Mouse (Mus musculus) thymus, adult 2 months (tissue): ENCODE measurements at regions not wholly inside any gene's neighbourhood (a gene's known extent, or its start where the extent isn't known, plus 50 kb on each side); places are given as distances from the start of the nearest gene placed in this dataset.

ENCODE experiments used
- DNase-seq: peaks from one replicate; pipeline ENCODE4 v3.0.0; 2021
- H3K27ac ChIP-seq: fragments of 200-500 bp; 2 replicates; pipeline ENCODE4 v1.5.1; 2012; ENCODE audit warnings: low read length, control low read depth; ENCODE audit not compliant: control insufficient read depth, insufficient read depth
- H3K27me3 ChIP-seq: fragments of 200-500 bp; 2 replicates; pipeline ENCODE4 v1.6.1; 2012; ENCODE audit warnings: mild to moderate bottlenecking, low read length, moderate library complexity, mixed read lengths; ENCODE audit not compliant: control insufficient read depth, insufficient read depth
- H3K36me3 ChIP-seq: fragments of 200-500 bp; 2 replicates; pipeline ENCODE4 v1.6.1; 2012; ENCODE audit warnings: mild to moderate bottlenecking, low read length, moderate library complexity; ENCODE audit not compliant: control insufficient read depth, insufficient read depth
- H3K4me1 ChIP-seq: fragments of 200-500 bp; replicated peaks from 2 replicates; pipeline ENCODE4 v1.6.1; 2012; ENCODE audit warnings: low read length; ENCODE audit not compliant: control insufficient read depth, insufficient read depth
- H3K4me3 ChIP-seq: fragments of 200-500 bp; 2 replicates; pipeline ENCODE4 v1.5.1; 2012; ENCODE audit warnings: mild to moderate bottlenecking, low read length, control low read depth, moderate library complexity; ENCODE audit not compliant: control insufficient read depth, insufficient read depth
- CTCF ChIP-seq: fragments of 200-500 bp; IDR thresholded peaks from 2 replicates; pipeline ENCODE4 v1.5.1; 2012; ENCODE audit warnings: mild to moderate bottlenecking, control low read depth, low read length, moderate library complexity, borderline replicate concordance; ENCODE audit not compliant: control insufficient read depth, poor library complexity, insufficient read depth; ENCODE audit errors: extremely low read depth
- POLR2A ChIP-seq: fragments of 200-500 bp; IDR thresholded peaks from 2 replicates; pipeline ENCODE4 v1.6.1; 2012; ENCODE audit warnings: mild to moderate bottlenecking, low read length, control low read depth, moderate library complexity; ENCODE audit not compliant: control insufficient read depth, poor library complexity, insufficient read depth; ENCODE audit errors: extremely low read depth
- WGBS: fragments of 180-500 bp; shearing (Covaris S2); methylation state at CpG from one replicate; pipeline ENCODE4 v1.1.7; 2018; 5-methylcytosine and 5-hydroxymethylcytosine counted together

DNA sequence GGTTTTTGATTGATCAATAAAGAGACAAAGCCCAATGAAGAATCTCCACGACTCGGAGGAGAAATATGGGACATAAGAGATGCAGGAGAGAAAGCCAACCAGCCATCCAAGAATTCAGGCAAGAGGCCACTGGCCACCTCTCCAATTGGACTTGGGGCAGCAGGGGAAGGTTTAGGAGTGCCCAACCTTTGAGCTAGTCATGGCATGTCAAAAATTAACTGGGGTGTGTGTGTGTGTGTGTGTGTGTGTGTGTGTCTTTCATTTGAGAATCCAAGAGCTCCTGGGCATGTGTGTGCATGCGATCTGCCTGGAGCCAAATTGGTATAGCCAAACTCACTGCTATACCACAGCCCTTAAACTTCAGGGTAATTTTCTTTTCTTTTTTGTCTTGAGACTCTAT, 51.6 kb upstream of the Cecr2 start:
- DNase-seq, result no peak

DNA sequence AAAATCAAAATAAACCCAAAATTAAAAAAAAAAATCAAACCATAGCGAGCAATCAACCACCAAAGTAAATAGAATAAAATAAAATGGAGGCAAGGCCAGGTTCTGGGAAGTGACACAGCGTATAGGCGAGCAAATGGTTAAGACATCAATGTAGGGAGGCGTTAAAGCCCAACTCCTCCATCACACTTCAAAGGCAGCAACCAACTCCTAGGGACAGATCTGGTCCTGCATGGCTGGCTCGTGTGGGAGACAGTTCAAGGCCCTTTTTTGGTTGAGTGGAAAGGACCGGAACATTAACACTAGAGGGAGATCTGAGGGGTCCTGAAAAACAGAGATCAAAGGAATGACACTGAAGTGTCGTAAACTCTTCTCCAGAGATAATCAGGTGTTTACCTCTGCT, 53.8 kb upstream of the Cecr2 start:
- no peak overlapping the region for H3K27ac ChIP-seq
- no peak for DNase-seq
- H3K4me3 ChIP-seq, result no peak overlapping the region
- TF ChIP-seq CTCF (no peak), POLR2A (no peak)
- no peaks in the 10 kb centered on the region for H3K36me3 ChIP-seq
- WGBS, result 86% methylated on average over 7 of the region's 7 CpGs
- no peaks in the 10 kb centered on the region; the same call in 1 of the 2 replicates for H3K27me3 ChIP-seq
- no peaks in the 10 kb centered on the region for H3K4me1 ChIP-seq

More for the DNA sequence above, 51.6 kb upstream of the Cecr2 start:
- Histone ChIP-seq H3K4me3 (no peak overlapping the region), H3K27ac (no peak overlapping the region), H3K4me1 (no peaks in the 10 kb centered on the region), H3K27me3 (no peaks in the 10 kb centered on the region; the same call in 1 of the 2 replicates), H3K36me3 (no peaks in the 10 kb centered on the region)
- WGBS, result 91% methylated on average over 3 of the region's 3 CpGs
- TF ChIP-seq POLR2A (no peak), CTCF (no peak)

DNA sequence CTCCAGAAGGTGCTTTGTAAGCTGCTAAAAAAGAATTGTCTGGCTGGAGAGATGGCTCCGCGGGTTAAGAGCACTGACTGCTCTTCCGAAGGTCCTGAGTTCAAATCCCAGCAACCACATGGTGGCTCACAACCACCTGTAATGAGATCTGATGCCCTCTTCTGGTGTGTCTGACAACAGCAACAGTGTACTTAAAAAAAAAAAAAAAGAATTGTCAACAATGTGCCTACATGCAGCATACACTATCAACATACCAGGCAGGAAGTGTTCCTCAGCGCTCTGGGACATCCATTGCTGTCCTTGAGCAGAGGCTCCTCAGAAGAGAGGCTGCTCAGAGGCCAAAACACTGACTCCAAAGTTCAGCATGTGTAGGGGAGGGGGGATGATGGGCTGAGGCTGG, 56.3 kb upstream of the Cecr2 start:
- TF ChIP-seq POLR2A, result no peak
- no peak for TF ChIP-seq CTCF
- no peak overlapping the region for H3K4me3 ChIP-seq
- no peaks in the 10 kb centered on the region; the same call in 1 of the 2 replicates for H3K27me3 ChIP-seq
- no peak for DNase-seq
- H3K4me1 ChIP-seq, result no peaks in the 10 kb centered on the region
- 86% methylated on average over 4 of the region's 4 CpGs for whole genome bisulfite sequencing
- H3K27ac ChIP-seq, result no peak overlapping the region
- no peaks in the 10 kb centered on the region for H3K36me3 ChIP-seq

DNA sequence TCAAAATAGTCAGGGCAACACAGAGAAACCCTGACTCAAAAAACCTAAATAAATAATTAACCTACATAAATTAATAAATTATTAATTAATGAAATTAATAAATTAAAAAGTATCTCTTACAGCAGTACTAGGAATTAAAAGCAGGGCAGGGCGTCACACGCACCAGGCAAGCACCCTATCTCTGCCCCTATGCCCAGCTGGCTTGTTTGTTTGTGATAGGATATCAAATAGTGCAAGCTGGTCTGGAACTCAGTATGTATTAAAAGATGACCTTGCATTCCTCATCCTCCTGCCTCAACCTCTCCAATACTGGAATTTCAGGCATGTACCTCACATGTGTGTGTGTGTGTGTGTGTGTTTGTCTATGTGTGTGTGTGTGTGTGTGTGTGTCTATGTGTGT, 60.7 kb upstream of the Cecr2 start:
- TF ChIP-seq CTCF (no peak), POLR2A (no peak)
- Histone ChIP-seq H3K4me3 (no peak overlapping the region), H3K27me3 (no peaks in the 10 kb centered on the region; the same call in 1 of the 2 replicates), H3K4me1 (no peaks in the 10 kb centered on the region), H3K36me3 (no peaks in the 10 kb centered on the region), H3K27ac (no peak overlapping the region)
- 95% methylated on average over 2 of the region's 2 CpGs for WGBS
- DNase-seq, result no peak

DNA sequence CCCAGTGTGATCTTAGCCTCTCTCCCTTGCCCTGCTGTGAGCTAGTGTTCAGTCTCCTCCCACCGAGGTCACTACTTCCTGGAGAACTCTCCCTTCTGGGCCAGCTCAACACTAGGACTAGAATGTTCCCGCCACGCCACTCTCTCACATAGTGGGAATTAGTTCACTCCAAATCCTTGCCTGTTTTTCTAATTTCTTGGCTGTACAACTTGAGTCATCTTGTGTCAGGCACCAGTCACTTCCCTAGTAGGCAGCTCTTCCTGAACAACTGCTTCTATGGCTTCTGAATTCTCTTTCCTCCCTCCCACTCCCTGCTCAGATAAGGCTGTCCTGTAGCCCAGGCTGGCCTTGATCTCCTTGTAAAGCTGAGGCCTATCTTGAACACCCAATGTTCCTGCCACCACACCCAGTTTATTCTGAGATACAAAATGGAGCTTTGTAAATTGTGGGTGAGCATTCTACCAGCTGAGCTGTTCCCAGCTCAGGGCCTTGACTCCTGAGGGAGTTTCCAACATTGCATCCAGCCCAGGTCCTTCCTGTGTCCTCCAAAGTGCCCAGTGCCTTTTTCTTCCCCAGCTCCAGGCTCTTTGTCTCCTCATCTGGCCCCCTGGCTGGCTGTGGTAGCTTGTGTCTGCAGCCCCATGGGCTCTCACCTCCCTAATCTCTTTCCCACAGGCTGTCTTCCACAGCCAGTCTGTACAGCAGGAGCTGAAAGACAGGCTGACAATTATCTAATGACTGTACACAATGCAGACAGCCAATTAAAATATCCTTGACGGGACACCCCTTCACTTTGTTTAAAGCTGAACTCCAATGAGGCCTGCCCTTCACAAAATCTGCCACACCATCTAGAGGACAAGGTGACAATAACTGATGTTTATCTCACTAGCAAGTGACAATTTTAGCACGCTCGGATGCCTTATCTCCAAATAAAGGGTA, 61.9 kb upstream of the Cecr2 start:
- TF ChIP-seq CTCF (no peak), POLR2A (no peak)
- no peak for DNase-seq
- H3K27ac ChIP-seq, result no peak overlapping the region
- H3K36me3 ChIP-seq, result no peaks in the 10 kb centered on the region
- no peaks in the 10 kb centered on the region for H3K27me3 ChIP-seq
- no peak overlapping the region for H3K4me3 ChIP-seq
- no peaks in the 10 kb centered on the region for H3K4me1 ChIP-seq
- 72% methylated on average over 6 of the region's 6 CpGs for whole genome bisulfite sequencing

DNA sequence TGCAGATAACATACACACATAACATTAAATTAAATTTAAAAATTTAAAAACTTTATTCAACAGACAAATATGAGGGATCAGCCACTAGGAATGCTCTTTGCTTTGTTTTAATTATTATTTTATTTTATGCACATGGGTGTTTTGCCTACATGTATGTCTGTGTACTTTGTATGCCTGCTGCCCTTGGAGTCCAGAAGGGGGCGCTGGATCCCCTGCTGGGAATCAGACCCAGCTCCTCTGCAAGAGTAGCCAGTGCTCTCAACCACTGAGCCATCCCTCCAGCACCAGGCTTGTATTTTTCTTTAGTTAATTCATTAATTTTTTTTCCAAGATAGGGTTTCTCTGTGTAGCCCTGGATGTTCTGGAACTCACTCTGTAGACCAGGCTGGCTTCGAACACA, 62.7 kb upstream of the Cecr2 start:
- H3K4me3 ChIP-seq, result no peak overlapping the region
- 59% methylated on average over 2 of the region's 2 CpGs for WGBS
- TF ChIP-seq CTCF (peak; percentile 22; the same call in 1 of the 2 replicates), POLR2A (no peak)
- H3K27me3 ChIP-seq, result no peaks in the 10 kb centered on the region
- H3K4me1 ChIP-seq, result no peaks in the 10 kb centered on the region
- H3K27ac ChIP-seq, result no peak overlapping the region
- H3K36me3 ChIP-seq, result no peaks in the 10 kb centered on the region
- peak; percentile 21 for DNase-seq

DNA sequence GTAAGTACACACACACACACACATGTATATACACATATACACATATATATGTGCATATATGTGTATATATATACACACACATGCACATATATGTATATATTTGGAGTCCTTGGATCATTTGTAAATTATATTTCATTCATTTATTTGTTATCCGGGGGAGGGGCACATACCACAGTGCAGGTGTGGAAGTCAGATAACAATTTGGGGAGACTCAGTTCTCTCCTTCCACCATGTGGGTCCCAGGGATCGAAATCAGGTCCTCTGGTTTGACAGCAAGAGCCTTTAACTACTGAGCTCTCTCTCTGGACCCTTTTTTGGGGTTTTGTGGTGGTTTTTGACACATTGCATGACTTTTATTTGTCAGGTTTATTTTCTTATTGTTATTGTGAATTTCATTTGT, 65.8 kb upstream of the Cecr2 start:
- DNase-seq, result no peak

More for the DNA sequence above, 65.8 kb upstream of the Cecr2 start:
- Histone ChIP-seq H3K27me3 (no peaks in the 10 kb centered on the region), H3K4me1 (no peaks in the 10 kb centered on the region), H3K27ac (no peak overlapping the region), H3K36me3 (no peaks in the 10 kb centered on the region), H3K4me3 (no peak overlapping the region)
- WGBS, result 79% methylated on average over 2 of the region's 2 CpGs
- TF ChIP-seq CTCF, result no peak
- TF ChIP-seq POLR2A, result no peak
